Mouse (Mus musculus) kidney, postnatal 10 days (tissue): ENCODE data around the gene Hoxd9.
A peak's percentile ranks its signal among the peaks of the same experiment; 100 is the strongest.

ENCODE experiments used
- DNase-seq: peaks from one replicate; pipeline ENCODE4 v3.0.0; 2021; ENCODE audit warnings: mixed read lengths

Gene Hoxd9

DNA sequence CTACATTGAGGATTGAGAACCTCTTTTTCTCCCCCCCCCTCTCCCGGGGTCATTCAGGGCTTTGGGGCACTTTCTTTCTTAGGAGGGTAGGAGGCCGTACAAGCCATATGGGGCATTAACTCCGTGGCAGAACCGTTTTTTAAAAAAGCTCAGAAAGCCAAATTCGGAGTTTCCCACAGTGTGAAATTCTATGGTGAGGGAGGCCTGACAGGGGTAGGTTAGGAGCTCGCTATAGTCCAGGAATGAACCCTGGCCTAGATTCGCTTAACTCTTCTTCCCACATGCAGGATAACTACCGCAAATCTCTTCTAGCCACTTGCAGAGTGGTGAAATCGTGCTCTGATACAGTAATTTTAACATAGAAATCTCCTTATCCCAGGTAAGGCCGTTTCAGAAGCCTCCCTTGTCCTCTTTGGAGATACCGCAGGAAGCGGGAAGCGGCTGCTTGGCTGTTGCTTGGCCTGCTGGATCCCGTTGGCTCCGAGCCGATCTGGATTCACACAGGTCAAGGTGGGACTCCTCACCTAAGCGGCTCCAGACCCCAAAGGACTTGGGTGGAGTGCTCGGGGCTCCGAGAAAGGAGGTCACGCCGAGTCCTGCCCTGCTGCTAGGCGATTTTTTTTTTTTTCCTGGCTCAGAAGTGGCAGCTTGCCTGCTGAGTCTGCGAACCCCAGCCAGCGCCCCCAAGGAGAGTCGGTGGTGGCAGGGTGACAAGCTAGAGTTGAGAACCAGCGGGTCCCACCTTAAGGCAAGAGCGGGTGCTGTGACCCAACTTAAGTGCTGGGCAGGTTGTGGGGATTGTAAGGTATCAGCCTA is 37.7 kb downstream of the Hoxd9 start:
- peak; percentile 45 for DNase-seq

DNA sequence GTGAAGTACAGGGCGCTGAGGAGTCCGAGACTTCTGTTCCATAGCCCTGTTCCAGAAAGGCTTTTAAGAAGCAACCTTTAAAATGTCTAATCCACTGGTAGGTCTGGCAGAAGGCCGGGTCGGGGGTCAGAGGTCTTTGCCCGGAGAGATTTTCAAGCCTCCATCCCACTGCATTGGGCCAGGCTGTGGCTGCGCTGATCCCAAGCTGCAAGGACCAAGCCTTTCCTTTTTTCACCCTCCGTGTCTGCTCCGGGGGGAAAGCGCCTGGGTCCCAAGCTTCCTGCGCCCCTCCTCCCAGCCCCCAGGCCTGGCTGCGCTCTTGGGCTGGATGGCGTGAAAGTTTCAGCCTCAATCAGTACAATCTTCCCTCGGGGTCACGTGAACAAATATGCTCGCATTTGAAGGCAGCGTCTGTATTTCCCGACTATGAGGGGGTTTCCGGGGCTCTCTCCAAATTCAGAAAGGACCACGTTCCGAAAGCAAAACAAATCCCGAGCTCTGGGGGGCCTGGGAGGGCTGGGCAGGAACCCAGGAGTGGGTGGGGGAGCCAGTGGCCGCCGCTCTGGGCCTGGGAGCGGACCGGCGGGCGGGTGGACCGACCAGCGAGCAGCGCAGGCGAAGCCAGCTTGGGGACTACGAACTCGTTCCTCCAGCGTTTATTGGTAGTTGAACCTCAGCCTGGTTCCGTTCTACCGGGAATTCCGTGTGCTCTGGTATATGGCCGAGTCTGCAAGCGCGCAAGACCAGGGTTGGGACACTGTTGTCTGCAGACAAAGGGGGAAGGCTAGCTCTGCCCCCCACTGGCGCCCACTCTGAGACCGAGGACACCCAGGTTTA is 38.5 kb downstream of the Hoxd9 start:
- DNase-seq, result peak; percentile 47

DNA sequence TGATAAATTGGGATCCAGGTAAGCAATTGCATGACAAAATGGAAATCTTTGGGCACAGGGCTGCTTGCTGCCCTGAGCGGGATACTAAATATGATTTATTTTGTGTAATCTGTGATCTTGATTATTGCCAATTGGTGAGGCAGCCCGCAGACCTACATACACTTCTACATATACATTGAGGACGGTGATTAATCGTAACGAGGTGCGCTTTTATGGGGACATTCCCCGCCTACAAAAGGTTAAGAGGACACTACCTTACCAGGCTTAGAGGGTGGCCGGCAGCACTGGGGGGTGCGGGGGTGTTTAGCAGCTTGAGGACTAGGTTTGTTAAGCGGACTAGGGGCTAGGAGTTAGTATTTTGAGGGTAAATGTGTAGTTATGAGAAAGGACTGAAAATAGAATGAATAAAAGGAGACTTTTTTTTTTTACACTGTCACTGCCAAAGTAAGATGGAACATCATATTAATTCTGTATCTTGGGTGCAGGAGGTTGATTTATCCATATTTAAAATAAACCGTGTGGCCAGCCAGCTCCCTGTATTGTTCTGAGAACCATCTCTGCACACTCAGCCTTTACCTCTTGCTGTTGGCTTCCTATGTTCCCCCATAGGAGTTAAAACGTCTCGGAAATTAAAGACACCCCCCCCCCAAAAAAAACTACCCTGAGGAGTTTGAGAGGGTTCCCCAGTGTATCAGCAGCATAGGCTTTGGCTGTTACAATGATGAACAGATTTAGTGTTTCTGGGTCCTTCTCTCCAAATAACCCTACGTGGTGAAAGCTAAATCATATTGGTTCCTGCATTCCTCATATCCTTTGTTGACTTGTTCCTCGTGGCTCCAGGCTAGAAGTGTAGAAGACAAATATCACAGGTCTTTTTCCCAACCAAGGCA is 39.4 kb downstream of the Hoxd9 start:
- no peak for DNase-seq

DNA sequence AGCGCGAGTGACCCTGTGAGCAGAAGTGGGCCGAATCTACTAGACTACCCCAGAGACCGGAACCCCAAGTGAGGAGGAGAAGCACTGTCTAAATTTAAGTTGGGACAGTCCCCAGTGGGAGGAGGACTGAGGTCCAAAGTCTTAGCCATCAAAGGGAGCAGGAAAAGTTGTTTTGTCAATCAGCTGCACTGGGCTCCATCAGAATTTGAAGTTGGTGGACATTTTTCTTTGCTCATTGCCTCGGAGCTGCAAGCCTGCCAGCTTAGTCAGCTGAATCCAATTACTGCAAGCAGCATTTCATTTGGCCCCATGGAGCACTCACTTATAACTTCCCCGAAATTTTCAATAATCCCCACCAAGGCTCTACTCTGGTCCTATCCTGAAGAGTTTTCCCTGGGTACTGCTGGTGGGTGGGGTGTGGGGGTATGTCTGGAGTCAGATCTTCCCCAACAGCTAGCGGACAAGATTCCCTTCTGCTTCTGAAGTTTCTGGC is 40.1 kb downstream of the Hoxd9 start:
- DNase-seq, result peak; percentile 34

DNA sequence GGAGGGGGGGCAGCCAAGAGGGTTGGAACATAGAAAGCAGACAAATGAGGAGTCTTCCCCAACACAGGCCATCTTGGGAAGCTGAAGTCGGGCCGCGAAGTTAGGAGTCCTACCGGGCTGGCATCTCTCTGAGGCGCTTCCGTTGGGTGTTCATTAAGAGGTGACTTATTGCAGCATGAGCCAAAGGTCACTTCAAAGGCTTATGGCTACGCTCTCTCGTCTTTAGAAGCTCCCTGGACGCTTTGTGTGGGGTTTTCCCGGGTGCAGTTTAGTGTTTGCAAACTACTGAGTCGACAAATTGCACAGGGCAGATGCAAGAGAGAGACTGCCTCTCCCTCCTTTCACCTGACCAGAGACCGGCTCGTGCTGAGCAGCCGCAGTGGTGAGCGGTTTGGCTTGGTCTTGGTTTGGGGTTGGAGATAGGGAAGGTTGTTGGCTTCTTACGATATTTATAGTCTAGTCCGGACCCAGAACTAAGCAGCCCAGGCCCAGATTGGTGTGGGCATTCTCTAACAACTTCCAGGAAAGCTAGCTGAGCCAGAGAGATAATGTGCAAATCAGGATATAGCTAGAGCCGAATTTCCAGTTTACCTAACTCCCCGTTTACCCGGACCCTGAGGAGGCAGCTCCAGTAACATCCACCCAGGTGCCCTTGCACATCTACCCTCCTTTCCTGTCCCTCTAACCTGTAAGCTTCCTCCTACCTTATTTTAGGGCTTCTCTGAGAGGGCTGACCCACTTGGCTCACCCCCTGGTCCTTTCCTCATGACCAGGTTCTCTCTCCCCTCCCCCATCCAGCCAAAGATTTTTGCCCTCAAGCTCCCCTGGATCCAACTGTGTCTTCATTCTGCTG is 41.3 kb downstream of the Hoxd9 start:
- peak; percentile 37 for DNase-seq

DNA sequence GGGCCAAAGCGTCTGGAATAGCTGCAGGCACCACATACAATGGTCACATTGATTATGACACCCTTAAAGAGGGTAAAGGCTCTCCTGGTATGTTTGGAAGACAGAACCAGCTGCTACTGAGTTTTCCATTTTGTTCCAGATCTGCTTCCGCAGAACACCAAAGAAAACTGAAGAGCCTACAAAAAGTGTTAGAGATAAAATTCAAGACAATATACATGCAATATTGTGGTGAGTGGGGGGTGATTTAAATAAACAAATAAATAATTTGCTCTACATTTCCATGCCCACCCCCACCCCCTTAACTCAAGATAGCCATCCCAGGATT is 41.9 kb downstream of the Hoxd9 start:
- no peak for DNase-seq

DNA sequence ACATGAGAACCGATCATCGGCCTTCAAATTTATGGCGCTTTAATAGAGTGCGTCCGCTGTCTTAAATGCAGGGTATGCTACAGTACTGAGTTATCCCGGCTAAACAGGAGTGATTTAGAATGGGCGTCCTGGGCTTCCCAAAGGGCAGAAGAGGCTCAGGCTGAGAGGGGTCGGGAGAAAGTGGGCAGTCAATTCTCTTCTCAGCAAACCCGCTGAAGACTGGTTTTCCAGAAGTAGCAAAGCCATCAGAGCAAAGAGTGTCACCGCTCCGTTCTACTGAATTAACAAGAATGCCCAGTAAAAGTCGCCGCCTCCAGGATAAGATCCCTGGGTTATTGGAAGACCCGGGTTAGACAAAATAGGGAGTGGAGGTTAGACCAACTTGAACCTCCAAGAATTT is 42.3 kb downstream of the Hoxd9 start:
- DNase-seq, result no peak

DNA sequence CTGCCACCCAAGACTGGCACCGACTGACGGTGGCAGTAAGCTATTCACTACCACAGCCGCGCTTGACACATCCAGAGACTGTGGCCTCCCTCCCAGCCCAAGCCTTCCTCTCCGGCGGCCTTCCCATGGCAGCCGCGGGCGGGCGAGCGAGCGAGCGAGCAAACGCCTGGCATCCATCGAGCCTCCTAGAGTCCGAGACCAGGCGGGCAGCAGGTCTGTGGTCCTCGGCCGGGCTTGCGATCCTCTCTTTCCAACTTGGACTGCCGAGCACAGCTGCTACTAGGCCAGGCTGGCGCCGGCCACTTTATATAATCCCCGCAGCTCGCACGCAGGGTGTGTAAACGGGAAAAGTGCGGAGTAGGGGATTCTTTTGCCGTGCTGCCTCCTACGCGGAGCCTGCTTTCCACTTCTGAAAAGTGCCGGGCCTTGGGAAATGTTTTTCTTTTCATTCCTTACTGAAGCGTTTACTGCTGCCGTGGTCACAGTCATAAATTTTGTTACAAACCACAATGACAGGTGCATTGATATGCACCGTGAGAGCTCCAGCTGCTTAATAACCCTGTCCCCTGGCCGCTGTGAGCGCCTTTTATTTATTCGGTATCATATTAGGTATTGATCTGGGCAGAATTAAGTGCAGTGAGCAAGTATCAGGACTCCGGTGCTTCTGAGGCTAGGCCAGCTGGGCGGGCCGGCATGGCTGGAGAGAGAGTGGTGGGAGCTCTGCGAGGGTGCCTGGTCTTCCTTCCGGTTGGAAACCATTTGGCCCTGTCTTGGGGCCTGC is 43.0 kb downstream of the Hoxd9 start:
- DNase-seq, result peak; percentile 64

DNA sequence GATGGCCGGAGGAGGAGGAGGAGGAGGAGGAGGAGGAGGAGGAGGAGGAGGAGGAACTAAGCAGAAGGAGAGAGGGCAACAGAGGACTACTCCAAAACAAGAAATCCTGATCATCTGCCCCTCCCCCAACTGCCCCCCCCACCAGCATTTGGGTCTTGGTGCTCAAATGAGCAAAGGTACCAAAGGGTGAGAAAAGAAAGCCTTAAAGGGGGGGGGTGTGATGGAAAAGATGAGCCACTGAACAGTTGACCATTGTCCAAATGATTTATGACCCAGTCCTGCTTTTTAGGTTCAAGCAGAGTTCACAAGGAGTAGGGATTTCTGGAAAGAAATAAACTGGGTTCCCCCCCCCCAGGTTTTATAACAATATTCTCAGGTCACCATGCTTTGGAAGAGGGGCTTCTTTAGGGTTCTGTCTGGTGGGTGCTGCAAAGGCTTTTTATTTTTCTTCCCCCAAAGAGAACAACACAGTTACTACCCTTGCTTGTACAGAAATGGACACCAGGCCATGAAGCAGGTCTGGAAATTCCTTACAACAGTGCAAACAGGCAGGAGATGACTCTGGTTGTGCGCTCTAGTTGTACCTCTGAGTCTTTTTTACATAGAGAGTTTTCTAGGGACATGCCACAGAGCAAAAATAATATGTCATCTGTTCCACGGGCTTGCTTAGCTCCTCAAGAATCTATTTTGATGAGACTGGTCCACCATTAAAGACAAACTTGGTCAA is 43.9 kb downstream of the Hoxd9 start:
- no peak for DNase-seq

DNA sequence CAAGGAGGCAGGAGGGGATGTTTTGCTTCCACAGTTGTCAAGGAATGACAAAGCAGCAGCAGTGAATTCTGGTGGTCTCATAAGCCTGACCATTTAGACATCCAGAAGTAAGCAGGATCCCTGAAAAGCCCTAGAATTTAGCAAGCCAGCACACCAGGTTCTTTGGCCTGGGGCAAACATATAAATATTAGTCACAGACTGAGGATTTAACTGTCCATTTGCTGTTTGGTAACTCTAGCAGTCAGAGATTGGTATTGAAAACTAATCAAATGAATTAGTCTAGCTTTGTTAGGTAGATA is 44.4 kb downstream of the Hoxd9 start:
- DNase-seq, result no peak

DNA sequence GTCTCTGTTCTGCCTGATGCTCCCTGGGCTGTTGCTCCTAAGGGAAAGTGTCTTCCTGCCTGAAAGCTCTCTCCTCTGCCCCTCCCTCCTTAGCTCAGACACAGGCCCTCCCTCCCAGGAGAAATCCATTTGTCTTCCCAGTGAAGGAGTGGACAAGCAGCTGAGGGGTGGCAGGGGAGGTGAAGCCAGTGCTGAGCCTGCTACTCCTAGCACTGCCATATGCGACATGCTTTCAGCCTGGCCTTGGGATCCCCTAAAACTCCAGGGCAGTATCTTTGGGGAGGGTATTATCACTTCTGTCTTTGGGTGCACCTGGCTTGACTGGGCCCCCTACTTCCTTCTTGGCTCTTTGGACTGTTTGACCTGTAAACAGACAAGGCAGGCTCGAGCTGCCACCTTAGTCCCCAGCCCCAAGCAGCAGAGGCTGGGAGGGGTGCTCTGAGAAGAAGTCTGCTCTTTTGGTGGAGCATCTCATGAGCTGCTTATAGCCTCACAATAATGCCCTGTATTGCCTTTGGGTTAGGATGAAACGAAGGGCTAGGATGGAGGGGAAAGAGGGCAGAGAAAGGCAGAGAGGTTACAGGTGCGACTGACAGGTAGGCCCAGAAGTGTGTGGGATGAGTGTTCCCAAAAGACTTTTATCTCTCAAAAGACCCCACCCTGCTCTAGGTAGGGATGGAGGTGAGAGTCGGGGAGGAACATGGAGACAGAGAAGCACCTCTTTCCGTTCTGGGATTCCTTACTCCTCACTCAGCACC is 48.2 kb downstream of the Hoxd9 start:
- no peak for DNase-seq

DNA sequence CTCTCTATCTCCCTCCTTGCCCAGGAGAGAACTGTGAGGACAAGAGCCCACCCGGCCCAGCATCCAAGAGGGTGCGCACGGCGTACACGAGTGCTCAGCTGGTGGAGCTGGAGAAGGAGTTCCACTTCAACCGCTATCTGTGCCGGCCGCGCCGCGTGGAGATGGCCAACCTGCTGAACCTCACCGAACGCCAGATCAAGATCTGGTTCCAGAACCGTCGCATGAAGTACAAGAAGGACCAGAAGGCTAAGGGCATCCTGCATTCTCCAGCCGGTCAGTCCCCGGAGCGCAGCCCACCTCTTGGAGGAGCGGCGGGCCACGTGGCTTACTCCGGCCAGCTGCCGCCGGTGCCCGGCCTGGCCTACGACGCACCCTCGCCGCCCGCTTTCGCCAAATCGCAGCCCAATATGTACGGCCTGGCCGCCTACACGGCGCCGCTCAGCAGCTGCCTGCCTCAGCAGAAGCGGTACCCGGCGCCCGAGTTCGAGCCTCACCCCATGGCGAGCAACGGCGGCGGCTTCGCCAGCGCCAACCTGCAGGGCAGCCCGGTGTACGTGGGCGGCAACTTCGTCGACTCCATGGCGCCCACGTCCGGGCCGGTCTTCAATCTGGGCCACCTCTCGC is 48.9 kb downstream of the Hoxd9 start:
- DNase-seq, result peak; percentile 30

DNA sequence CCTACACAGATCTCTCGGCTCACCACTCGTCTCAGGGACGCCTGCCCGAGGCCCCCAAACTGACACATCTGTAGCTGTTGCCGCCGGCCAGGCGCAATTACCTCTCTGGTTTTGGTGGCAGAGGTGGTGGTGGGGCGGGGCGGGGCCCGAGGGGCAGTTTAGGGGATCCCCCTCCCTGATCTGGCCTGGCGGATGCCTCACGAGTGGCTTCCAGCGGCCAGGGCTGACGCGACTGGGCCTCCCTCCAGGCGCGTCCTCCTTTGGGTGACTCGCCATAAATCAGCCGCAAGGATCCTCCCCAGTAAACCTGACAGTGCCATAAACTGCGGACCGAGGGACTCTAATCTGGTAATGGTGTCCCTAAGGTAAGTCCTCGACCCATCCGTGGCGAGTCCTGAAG is 49.5 kb downstream of the Hoxd9 start:
- peak; percentile 35 for DNase-seq

DNA sequence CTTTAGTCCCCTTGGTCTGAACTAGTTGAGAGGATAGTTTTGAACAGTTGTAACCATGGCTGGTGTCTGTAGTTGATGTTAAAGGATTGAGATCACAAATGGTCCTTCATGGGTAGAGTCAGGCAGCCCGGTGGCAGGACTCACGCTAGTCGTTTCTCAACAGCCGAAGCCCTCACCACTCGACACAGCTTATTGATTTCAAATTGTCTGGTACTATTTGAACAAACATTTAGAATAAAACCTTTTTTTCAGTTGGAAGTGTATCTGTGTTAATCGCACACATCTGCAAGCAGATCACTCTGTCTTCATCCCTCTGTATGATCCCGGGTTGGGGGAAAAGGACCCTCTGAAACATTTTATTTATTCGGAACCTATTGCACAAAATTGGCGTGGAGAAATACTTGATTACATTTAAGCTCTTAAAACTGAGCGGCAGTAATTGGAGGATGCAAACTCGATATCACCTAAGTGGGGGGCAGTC is 50.2 kb downstream of the Hoxd9 start:
- no peak for DNase-seq

DNA sequence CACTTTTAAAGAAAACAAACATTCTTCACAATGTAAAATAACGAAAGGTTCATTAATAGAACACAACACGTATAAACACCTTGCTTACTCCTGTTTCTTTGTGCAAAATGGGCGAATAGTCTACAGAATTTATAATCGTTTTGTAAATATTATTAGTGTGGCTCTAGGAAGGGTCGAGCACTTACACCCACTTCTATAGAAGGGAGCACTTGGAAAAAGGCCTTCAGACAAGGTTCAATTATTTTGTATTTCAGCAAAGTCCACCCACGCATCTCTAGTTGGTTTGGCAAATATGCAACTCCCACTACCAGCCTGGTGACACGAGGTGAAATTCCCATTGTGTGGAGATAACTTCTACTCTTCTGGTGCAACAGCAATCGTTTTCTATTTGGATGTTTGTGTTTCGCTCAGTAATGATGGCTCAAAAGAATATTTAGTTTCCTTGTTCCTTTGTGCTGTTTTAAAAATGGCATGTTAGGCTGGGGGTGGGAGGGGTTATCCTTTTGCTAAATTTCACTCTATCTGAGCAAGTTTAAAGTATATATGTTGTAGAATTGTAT is 51.0 kb downstream of the Hoxd9 start:
- no peak for DNase-seq

DNA sequence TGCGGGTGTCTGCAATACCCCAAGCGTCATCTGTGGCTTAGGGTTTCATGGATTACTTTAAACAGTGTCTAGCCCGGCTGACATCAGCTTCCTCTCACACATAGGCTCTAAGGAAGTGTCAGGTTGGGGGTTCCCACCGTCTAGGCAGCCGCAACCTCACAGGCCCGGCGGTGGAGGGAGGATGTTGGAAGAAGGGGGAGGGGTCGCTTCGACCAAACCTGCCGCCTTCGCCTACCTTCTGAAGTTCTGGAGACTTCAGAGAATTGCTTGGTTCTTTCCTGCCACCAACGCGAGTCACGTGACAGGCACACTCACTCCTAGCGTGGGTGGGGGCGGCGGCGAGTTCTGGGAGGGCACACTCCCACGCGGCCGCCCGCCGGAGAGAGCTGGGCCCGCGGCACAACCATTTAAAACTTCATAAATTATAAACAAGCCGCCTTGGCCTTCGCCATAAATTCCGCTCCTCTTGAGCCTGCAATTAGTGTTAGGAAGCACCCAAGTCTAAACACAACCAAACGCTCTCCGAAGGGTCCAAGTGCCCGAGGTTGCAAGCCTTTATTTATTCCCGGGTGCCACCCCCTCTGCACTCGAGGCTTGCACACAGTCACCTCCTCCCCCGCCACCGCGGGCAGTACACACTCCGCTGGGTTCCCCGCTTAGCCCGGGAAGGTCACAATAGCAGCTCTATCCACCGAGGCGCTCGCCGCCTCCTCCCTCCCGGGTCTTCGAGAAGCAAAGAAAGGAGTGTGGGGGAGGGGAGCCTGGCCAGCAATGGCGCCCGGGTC is 52.0 kb downstream of the Hoxd9 start:
- peak; percentile 79 for DNase-seq
